Mouse (Mus musculus) brain, embryonic 18.5 days (tissue): ENCODE data around the gene Lrrc47.

Experiments
- DNase-seq: peaks from one replicate; pipeline ENCODE4 v3.0.0-alpha.2; 2012; ENCODE audit warnings: low read depth, low spot score

The Lrrc47 gene

GRCm38 (mm10) chr4:154011646-154012089, at the start of gene Lrrc47:
Gene Lrrc47 (plus strand): TSS chr4:154011731.
- peak; percentile 78 for DNase-seq

- DNase-seq = no peak
Measured at GRCm38 (mm10) chr4:153962631-153963030, 48.9 kb upstream of the Lrrc47 start.

GRCm38 (mm10) chr4:153966651-153967050, 44.9 kb upstream of the Lrrc47 start:
- DNase-seq = no peak

- DNase-seq = no peak
Measured at GRCm38 (mm10) chr4:153967556-153967955, 44.0 kb upstream of the Lrrc47 start.

GRCm38 (mm10) chr4:153968063-153968462, 43.5 kb upstream of the Lrrc47 start:
- DNase-seq = no peak

- DNase-seq = peak; percentile 85
Measured at GRCm38 (mm10) chr4:153974431-153975291, 36.9 kb upstream of the Lrrc47 start, which contains the start of the genes Dffb and Cep104. Gene Dffb (minus strand): TSS chr4:153975126. Gene Cep104 (plus strand): TSS chr4:153975194.

GRCm38 (mm10) chr4:153975292-153975662, 36.3 kb upstream of the Lrrc47 start:
- no peak for DNase-seq

- DNase-seq = no peak
Measured at GRCm38 (mm10) chr4:153975768-153976167, 35.8 kb upstream of the Lrrc47 start.

GRCm38 (mm10) chr4:153979243-153979642, 32.3 kb upstream of the Lrrc47 start:
- no peak for DNase-seq

GRCm38 (mm10) chr4:153980470-153980869, 31.1 kb upstream of the Lrrc47 start:
- no peak for DNase-seq

GRCm38 (mm10) chr4:153992715-153993114, 18.8 kb upstream of the Lrrc47 start:
- no peak for DNase-seq

GRCm38 (mm10) chr4:153993505-153993904, 18.0 kb upstream of the Lrrc47 start:
- no peak for DNase-seq

GRCm38 (mm10) chr4:154005488-154005887, 6.0 kb upstream of the Lrrc47 start:
- no peak for DNase-seq

- DNase-seq = no peak
Measured at GRCm38 (mm10) chr4:154006264-154006663, 5.3 kb upstream of the Lrrc47 start.

GRCm38 (mm10) chr4:154007759-154008158, 3.8 kb upstream of the Lrrc47 start:
- DNase-seq = no peak

GRCm38 (mm10) chr4:154010907-154011645, 455 bp upstream of the Lrrc47 start:
- no peak for DNase-seq

- no peak for DNase-seq
Measured at GRCm38 (mm10) chr4:154012132-154012882, 776 bp downstream of the Lrrc47 start.

GRCm38 (mm10) chr4:154015476-154015875, 3.9 kb downstream of the Lrrc47 start:
- DNase-seq = no peak

GRCm38 (mm10) chr4:154019571-154019970, 8.0 kb downstream of the Lrrc47 start:
- no peak for DNase-seq

GRCm38 (mm10) chr4:154021432-154021831, 9.9 kb downstream of the Lrrc47 start:
- DNase-seq = no peak

- DNase-seq = no peak
Measured at GRCm38 (mm10) chr4:154022407-154022806, 10.9 kb downstream of the Lrrc47 start.

- no peak for DNase-seq
Measured at GRCm38 (mm10) chr4:154022844-154023243, 11.3 kb downstream of the Lrrc47 start.
